Mouse (Mus musculus) cortical plate, adult 2 months (tissue): Measurements from ENCODE around the gene March8. TPM values are rescaled to one million over a fixed set of nuclear protein-coding genes. Genes with fewer than 3 reads are reported as not detected.

Experiments
- H3K27ac ChIP-seq: fragments of 200-500 bp; 2 replicates; pipeline ENCODE4 v1.5.1; 2012; ENCODE audit warnings: low read length, control low read depth, inconsistent platforms; ENCODE audit not compliant: insufficient read depth
- H3K4me1 ChIP-seq: fragments of 200-500 bp; 2 replicates; pipeline ENCODE4 v1.6.1; 2011; ENCODE audit warnings: low read length; ENCODE audit not compliant: control insufficient read depth, insufficient read depth
- H3K4me3 ChIP-seq: fragments of 200-500 bp; 2 replicates; pipeline ENCODE4 v1.5.1; 2011; ENCODE audit warnings: mild to moderate bottlenecking, low read length, control low read depth; ENCODE audit not compliant: insufficient read depth
- CTCF ChIP-seq: fragments of 200-500 bp; IDR thresholded peaks from 2 replicates; pipeline ENCODE4 v1.5.1; 2011; ENCODE audit warnings: mild to moderate bottlenecking, control low read depth, low read length; ENCODE audit not compliant: insufficient read depth; ENCODE audit errors: extremely low read depth
- POLR2A ChIP-seq: fragments of 200-500 bp; IDR thresholded peaks from 2 replicates; pipeline ENCODE4 v1.6.1; 2011; ENCODE audit warnings: mild to moderate bottlenecking, low read length, control low read depth; ENCODE audit not compliant: insufficient read depth; ENCODE audit errors: extremely low read depth
- polyA plus RNA-seq: library from polyadenylated mRNA; depleted of rRNA; stranded (reverse); fragments of >200 nt; gene quantifications from 2 replicates; pipeline ENCODE4 v1.2.3, GENCODE M21; 2012

Gene March8
- polyA plus RNA-seq, 1 experiment: 61.6 TPM

GRCm38 (mm10) chr6:116367971-116368370, 30.1 kb downstream of the March8 start:
- Histone ChIP-seq H3K4me1 (no peaks in the 10 kb centered on the region), H3K27ac (no peak overlapping the region), H3K4me3 (no peak overlapping the region)
- no peak for TF ChIP-seq POLR2A
- TF ChIP-seq CTCF: no peak

- no peaks in the 10 kb centered on the region for H3K4me1 ChIP-seq
- no peak overlapping the region for H3K4me3 ChIP-seq
- TF ChIP-seq POLR2A (no peak), CTCF (no peak)
- no peak overlapping the region for H3K27ac ChIP-seq
These were observed 32.0 kb downstream of the March8 start for GRCm38 (mm10) chr6:116369811-116370210.

GRCm38 (mm10) chr6:116370216-116370976, 32.6 kb downstream of the March8 start:
- H3K4me1 ChIP-seq: no peaks in the 10 kb centered on the region
- no peak for TF ChIP-seq POLR2A
- TF ChIP-seq CTCF: no peak
- H3K27ac ChIP-seq: no peak overlapping the region
- H3K4me3 ChIP-seq: no peak overlapping the region

- no peak overlapping the region for H3K27ac ChIP-seq
- H3K4me3 ChIP-seq: no peak overlapping the region
- TF ChIP-seq CTCF (no peak), POLR2A (no peak)
- H3K4me1 ChIP-seq: no peaks in the 10 kb centered on the region
These were observed 33.7 kb downstream of the March8 start for GRCm38 (mm10) chr6:116371500-116371899.

GRCm38 (mm10) chr6:116374136-116374535, 36.3 kb downstream of the March8 start:
- TF ChIP-seq CTCF: no peak
- TF ChIP-seq POLR2A: no peak
- no peak overlapping the region for H3K27ac ChIP-seq
- H3K4me1 ChIP-seq: no peaks in the 10 kb centered on the region
- no peak overlapping the region for H3K4me3 ChIP-seq

- TF ChIP-seq CTCF: no peak
- TF ChIP-seq POLR2A: no peak
- Histone ChIP-seq H3K4me1 (no peaks in the 10 kb centered on the region), H3K27ac (no peak overlapping the region)
These were observed 36.8 kb downstream of the March8 start for GRCm38 (mm10) chr6:116374618-116375017.

GRCm38 (mm10) chr6:116378892-116379291, 41.1 kb downstream of the March8 start:
- Histone ChIP-seq H3K4me1 (peaks cover 2% of the 10 kb centered on the region), H3K4me3 (no peak overlapping the region), H3K27ac (no peak overlapping the region)
- no peak for TF ChIP-seq CTCF
- TF ChIP-seq POLR2A: no peak

More at GRCm38 (mm10) chr6:116374618-116375017, 36.8 kb downstream of the March8 start:
- H3K4me3 ChIP-seq: no peak overlapping the region

GRCm38 (mm10) chr6:116380157-116380556, 42.3 kb downstream of the March8 start:
- Histone ChIP-seq H3K4me1 (peaks cover 2% of the 10 kb centered on the region), H3K27ac (no peak overlapping the region), H3K4me3 (no peak overlapping the region)
- TF ChIP-seq POLR2A: no peak
- TF ChIP-seq CTCF: no peak

GRCm38 (mm10) chr6:116381605-116382004, 43.8 kb downstream of the March8 start:
- H3K4me1 ChIP-seq: peaks cover 4% of the 10 kb centered on the region
- no peak overlapping the region for H3K4me3 ChIP-seq
- H3K27ac ChIP-seq: no peak overlapping the region
- TF ChIP-seq POLR2A: no peak

- Histone ChIP-seq H3K27ac (peak overlapping the region; percentile 53; the same call in 1 of the 2 replicates), H3K4me3 (no peak overlapping the region), H3K4me1 (peaks cover 4% of the 10 kb centered on the region)
- no peak for TF ChIP-seq POLR2A
- no peak for TF ChIP-seq CTCF
These were observed 45.8 kb downstream of the March8 start for GRCm38 (mm10) chr6:116383582-116383981.
